ENCODE assay signal across 1 mouse cellular context in genomic region chr4:135972911-135973811, GRCm38 (mm10).
TF ChIP-seq lines count a peak whose summit lies in the region.

No protein-coding gene starts in this region.

TF ChIP-seq in CH12.LX, 34 proteins besides CTCF, POLR2A, EP300 and RAD21:
- 0 out of 2 replicates have a peak, but pooled peaks have one; percentile 36 for TF ChIP-seq CHD1 (IDR thresholded peaks at IDR 0.05; ENCODE audit: low read depth, low read length)
- no peak for TF ChIP-seq JUND (conservative IDR thresholded peaks at IDR 0.05; ENCODE audit: low read depth, low read length)
- TF ChIP-seq ETS1 (conservative IDR thresholded peaks at IDR 0.05; ENCODE audit: low read depth, low read length) = no peak
- 0 out of 2 replicates have a peak, but pooled peaks have one; percentile 18 for TF ChIP-seq POLR2AphosphoS2 (IDR thresholded peaks at IDR 0.05; ENCODE audit: low read depth, low read length)
TF ChIP-seq in CH12.LX: peak in this region for 2.
